Mouse (Mus musculus) cerebellum, adult 2 months (tissue): Measurements from ENCODE around the gene Gm20422.

Experiments used
- CTCF ChIP-seq: fragments of 200-500 bp; IDR thresholded peaks from 2 replicates; pipeline ENCODE4 v1.5.1; 2011; ENCODE audit warnings: low read depth, mild to moderate bottlenecking, control low read depth, low read length, moderate library complexity, borderline replicate concordance; ENCODE audit not compliant: insufficient read depth
- POLR2A ChIP-seq: fragments of 200-500 bp; IDR thresholded peaks from 2 replicates; pipeline ENCODE4 v1.6.1; 2011; ENCODE audit warnings: low read length, control low read depth, borderline replicate concordance; ENCODE audit not compliant: insufficient read depth

DNA sequence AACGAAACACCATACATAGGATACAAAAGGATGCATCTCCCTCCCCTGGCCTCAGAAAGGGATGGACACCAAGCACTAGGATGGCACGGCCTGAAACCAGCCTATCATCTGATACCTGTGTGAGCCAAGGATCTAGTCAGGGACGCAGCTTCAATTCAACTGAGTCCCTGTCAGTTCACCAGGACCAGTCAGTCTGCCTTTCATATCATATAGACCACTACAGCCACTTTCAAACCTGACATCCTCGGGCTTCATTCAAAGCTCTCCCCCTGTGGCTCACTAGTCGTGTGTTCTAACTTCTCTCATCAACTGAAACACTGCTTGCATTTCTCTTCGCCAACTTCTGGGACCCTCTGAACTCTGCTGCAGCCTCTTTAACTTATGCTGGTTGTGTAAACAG is 59.3 kb downstream of the Gm20422 start:
- no peak for TF ChIP-seq CTCF
- TF ChIP-seq POLR2A: no peak
